Mouse (Mus musculus): ENCODE data around the gene Krt33b.

- no peak for TF ChIP-seq CTCF (IDR thresholded peaks at IDR 0.05; ENCODE audit: low read depth)
- TF ChIP-seq EP300 (IDR thresholded peaks at IDR 0.05; ENCODE audit: low read depth), result no peak
Measured at GRCm38 (mm10) chr11:100050451-100050850, 20.8 kb upstream of the Krt33b start, which contains the start of gene Krt31.

Data from liver, postnatal 0 days (tissue).